Mouse (Mus musculus) forebrain, embryonic 12.5 days (tissue): ENCODE results near the gene Efna3. TPM values are rescaled to one million over a fixed set of nuclear protein-coding genes. Genes with fewer than 3 reads are reported as not detected.
A peak's percentile ranks its signal among the peaks of the same experiment; 100 is the strongest.

Experiments
- ATAC-seq: fragments of 200-750 bp; cut with Nextera tagmentation; 2 replicates; pipeline ENCODE4 v1.8.0; 2017; ENCODE audit warnings: moderate TSS enrichment; ENCODE audit not compliant: low FRiP score
- H3K27ac ChIP-seq: fragments of 300-500 bp; sonication (generic); 2 replicates; pipeline ENCODE4 v1.5.1; 2016; ENCODE audit warnings: mild to moderate bottlenecking
- H3K27me3 ChIP-seq: fragments of 300-500 bp; sonication (generic); 2 replicates; pipeline ENCODE4 v1.6.1; 2016; ENCODE audit warnings: mild to moderate bottlenecking
- H3K36me3 ChIP-seq: fragments of 300-500 bp; sonication (generic); replicated peaks from 2 replicates; pipeline ENCODE4 v1.6.1; 2016; ENCODE audit warnings: mild to moderate bottlenecking
- H3K4me1 ChIP-seq: fragments of 300-500 bp; sonication (generic); 2 replicates; pipeline ENCODE4 v1.6.1; 2016
- H3K4me2 ChIP-seq: fragments of 300-500 bp; sonication (generic); 2 replicates; pipeline ENCODE4 v1.6.1; 2016; ENCODE audit warnings: mild to moderate bottlenecking, moderate library complexity
- H3K4me3 ChIP-seq: fragments of 300-500 bp; sonication (generic); replicated peaks from 2 replicates; pipeline ENCODE4 v1.5.1; 2016; ENCODE audit warnings: mild to moderate bottlenecking
- H3K9ac ChIP-seq: fragments of 300-500 bp; sonication (generic); 2 replicates; pipeline ENCODE4 v1.6.1; 2016; ENCODE audit warnings: mild to moderate bottlenecking
- H3K9me3 ChIP-seq: fragments of 300-500 bp; sonication (generic); 2 replicates; pipeline ENCODE4 v1.6.1; 2016
- WGBS: fragments of 180-500 bp; shearing (Covaris S2); methylation state at CpG from one replicate; pipeline ENCODE4 v1.1.7; 2016; 5-methylcytosine and 5-hydroxymethylcytosine counted together
- polyA plus RNA-seq: library from polyadenylated mRNA; unstranded; fragments of >200 nt; fragmentation: Nextera tagmentation; extraction: Ambion mirVana; gene quantifications from 2 replicates; pipeline ENCODE4 v1.2.1, GENCODE M21; 2016

Efna3 gene
- polyA plus RNA-seq, 1 experiment from 2014 or later, result 11.9 TPM

- Histone ChIP-seq H3K4me1 (peaks cover 40% of the 10 kb centered on the region), H3K4me3 (no peak overlapping the region), H3K9me3 (no peaks in the 10 kb centered on the region), H3K27ac (no peak overlapping the region), H3K9ac (no peak overlapping the region), H3K36me3 (no peaks in the 10 kb centered on the region), H3K27me3 (peaks cover 36% of the 10 kb centered on the region), H3K4me2 (no peak overlapping the region)
- 70% methylated on average over 5 of the region's 5 CpGs for WGBS
- ATAC-seq, result no peak
Observed at GRCm38 (mm10) chr3:89314340-89314739, 8.4 kb downstream of the Efna3 start.

GRCm38 (mm10) chr3:89308089-89308488 lies 14.7 kb downstream of the Efna3 start:
- H3K9ac ChIP-seq, result no peak overlapping the region
- H3K27ac ChIP-seq, result no peak overlapping the region
- H3K9me3 ChIP-seq, result no peaks in the 10 kb centered on the region
- H3K36me3 ChIP-seq, result no peaks in the 10 kb centered on the region
- peak; percentile 84 for ATAC-seq
- H3K4me1 ChIP-seq, result no peaks in the 10 kb centered on the region
- WGBS, result 4% methylated on average over 9 of the region's 9 CpGs
- no peaks in the 10 kb centered on the region for H3K27me3 ChIP-seq
- no peak overlapping the region for H3K4me2 ChIP-seq
- H3K4me3 ChIP-seq, result no peak overlapping the region

- ATAC-seq, result no peak
- H3K4me3 ChIP-seq, result no peak overlapping the region
- no peaks in the 10 kb centered on the region for H3K9me3 ChIP-seq
- H3K9ac ChIP-seq, result no peak overlapping the region; the same call in 1 of the 2 replicates
- no peaks in the 10 kb centered on the region for H3K4me1 ChIP-seq
- H3K4me2 ChIP-seq, result no peak overlapping the region
- 78% methylated on average over 8 of the region's 8 CpGs for WGBS
- no peak overlapping the region for H3K27ac ChIP-seq
- peaks cover 5% of the 10 kb centered on the region; the same call in 1 of the 2 replicates for H3K27me3 ChIP-seq
- H3K36me3 ChIP-seq, result no peaks in the 10 kb centered on the region
Observed at GRCm38 (mm10) chr3:89305551-89306325, 17.0 kb downstream of the Efna3 start.

- H3K9ac ChIP-seq, result no peak overlapping the region
- WGBS, result 69% methylated on average over 4 of the region's 4 CpGs
- H3K9me3 ChIP-seq, result no peaks in the 10 kb centered on the region
- H3K4me2 ChIP-seq, result no peak overlapping the region
- no peaks in the 10 kb centered on the region for H3K4me1 ChIP-seq
- no peak overlapping the region for H3K27ac ChIP-seq
- no peaks in the 10 kb centered on the region for H3K36me3 ChIP-seq
- H3K4me3 ChIP-seq, result no peak overlapping the region
- peaks cover 9% of the 10 kb centered on the region for H3K27me3 ChIP-seq
- ATAC-seq, result no peak
Observed at GRCm38 (mm10) chr3:89305105-89305504, 17.7 kb downstream of the Efna3 start.

GRCm38 (mm10) chr3:89304440-89304839 lies 18.3 kb downstream of the Efna3 start:
- WGBS, result 62% methylated on average over 6 of the region's 6 CpGs
- H3K9me3 ChIP-seq, result no peaks in the 10 kb centered on the region
- H3K27me3 ChIP-seq, result peaks cover 10% of the 10 kb centered on the region
- no peak overlapping the region for H3K27ac ChIP-seq
- no peak for ATAC-seq
- H3K36me3 ChIP-seq, result no peaks in the 10 kb centered on the region
- H3K4me1 ChIP-seq, result peaks cover 4% of the 10 kb centered on the region; the same call in 1 of the 2 replicates
- no peak overlapping the region for H3K4me3 ChIP-seq
- no peak overlapping the region for H3K9ac ChIP-seq
- H3K4me2 ChIP-seq, result no peak overlapping the region

- ATAC-seq, result no peak
- Histone ChIP-seq H3K4me1 (peaks cover 6% of the 10 kb centered on the region; the same call in 1 of the 2 replicates), H3K27me3 (peaks cover 30% of the 10 kb centered on the region), H3K9ac (no peak overlapping the region), H3K36me3 (no peaks in the 10 kb centered on the region), H3K9me3 (no peaks in the 10 kb centered on the region), H3K27ac (no peak overlapping the region), H3K4me2 (no peak overlapping the region), H3K4me3 (no peak overlapping the region)
- 64% methylated on average over 2 of the region's 2 CpGs for WGBS
Observed at GRCm38 (mm10) chr3:89300514-89300913, 22.3 kb downstream of the Efna3 start.

GRCm38 (mm10) chr3:89300071-89300470 lies 22.7 kb downstream of the Efna3 start:
- no peaks in the 10 kb centered on the region for H3K9me3 ChIP-seq
- peaks cover 30% of the 10 kb centered on the region for H3K27me3 ChIP-seq
- H3K4me1 ChIP-seq, result peaks cover 6% of the 10 kb centered on the region; the same call in 1 of the 2 replicates
- no peaks in the 10 kb centered on the region for H3K36me3 ChIP-seq
- H3K4me3 ChIP-seq, result no peak overlapping the region
- H3K27ac ChIP-seq, result no peak overlapping the region
- H3K4me2 ChIP-seq, result no peak overlapping the region; the same call in 1 of the 2 replicates
- peak overlapping the region; percentile 26; the same call in 1 of the 2 replicates for H3K9ac ChIP-seq
- no peak for ATAC-seq
- WGBS, result 50% methylated on average over 1 of the region's 1 CpGs

GRCm38 (mm10) chr3:89299499-89299898 lies 23.3 kb downstream of the Efna3 start:
- no peak for ATAC-seq
- H3K9ac ChIP-seq, result peak overlapping the region; percentile 26; the same call in 1 of the 2 replicates
- H3K4me3 ChIP-seq, result peak overlapping the region; percentile 19
- no peaks in the 10 kb centered on the region for H3K9me3 ChIP-seq
- no peak overlapping the region for H3K27ac ChIP-seq
- peaks cover 6% of the 10 kb centered on the region; the same call in 1 of the 2 replicates for H3K4me1 ChIP-seq
- no peaks in the 10 kb centered on the region for H3K36me3 ChIP-seq
- H3K27me3 ChIP-seq, result peaks cover 30% of the 10 kb centered on the region
- 7% methylated on average over 14 of the region's 14 CpGs for whole genome bisulfite sequencing
- peak overlapping the region; percentile 47 for H3K4me2 ChIP-seq

GRCm38 (mm10) chr3:89298908-89299307 lies 23.9 kb downstream of the Efna3 start:
- Histone ChIP-seq H3K36me3 (no peaks in the 10 kb centered on the region), H3K4me2 (no peak overlapping the region), H3K9ac (no peak overlapping the region), H3K4me3 (no peak overlapping the region), H3K27ac (no peak overlapping the region), H3K9me3 (no peaks in the 10 kb centered on the region), H3K4me1 (peaks cover 6% of the 10 kb centered on the region; the same call in 1 of the 2 replicates), H3K27me3 (peaks cover 30% of the 10 kb centered on the region)
- 69% methylated on average over 6 of the region's 6 CpGs for WGBS
- no peak for ATAC-seq

GRCm38 (mm10) chr3:89296761-89297396 lies 25.9 kb downstream of the Efna3 start:
- no peak for ATAC-seq
- H3K9ac ChIP-seq, result no peak overlapping the region
- no peaks in the 10 kb centered on the region for H3K9me3 ChIP-seq
- peaks cover 6% of the 10 kb centered on the region; the same call in 1 of the 2 replicates for H3K4me1 ChIP-seq
- peaks cover 30% of the 10 kb centered on the region for H3K27me3 ChIP-seq
- no peak overlapping the region for H3K4me2 ChIP-seq
- H3K4me3 ChIP-seq, result no peak overlapping the region
- no peak overlapping the region for H3K27ac ChIP-seq
- WGBS, result 87% methylated on average over 11 of the region's 11 CpGs
- H3K36me3 ChIP-seq, result no peaks in the 10 kb centered on the region

GRCm38 (mm10) chr3:89295685-89296230 lies 27.0 kb downstream of the Efna3 start:
- Histone ChIP-seq H3K27me3 (peaks cover 25% of the 10 kb centered on the region; the same call in 1 of the 2 replicates), H3K9ac (no peak overlapping the region), H3K4me3 (no peak overlapping the region), H3K27ac (no peak overlapping the region), H3K4me2 (no peak overlapping the region), H3K4me1 (peaks cover 6% of the 10 kb centered on the region; the same call in 1 of the 2 replicates), H3K9me3 (no peaks in the 10 kb centered on the region), H3K36me3 (no peaks in the 10 kb centered on the region)
- 79% methylated on average over 8 of the region's 8 CpGs for WGBS
- no peak for ATAC-seq

GRCm38 (mm10) chr3:89294195-89294594 lies 28.6 kb downstream of the Efna3 start:
- Histone ChIP-seq H3K9me3 (no peaks in the 10 kb centered on the region), H3K36me3 (no peaks in the 10 kb centered on the region), H3K27me3 (0 out of 2 replicates have a peak, but pooled peaks cover 18% of the 10 kb centered on the region), H3K4me1 (no peaks in the 10 kb centered on the region), H3K4me3 (no peak overlapping the region), H3K9ac (no peak overlapping the region), H3K4me2 (no peak overlapping the region), H3K27ac (no peak overlapping the region)
- 83% methylated on average over 5 of the region's 5 CpGs for WGBS
- no peak for ATAC-seq
